In genomic region chr19:41087901-41088300, GRCm38 (mm10) we compare ENCODE assay signal across 34 mouse cellular contexts. TPM values are rescaled to one million over a fixed set of nuclear protein-coding genes. Genes with fewer than 3 reads are reported as not detected.
"Had no signal": no experiment of that assay in that cellular context is flagged by ENCODE, and none has a peak within 500 bp of the region (broad histone marks: within the 10 kb centered on the region; RNA-seq: fewer than 3 reads in every experiment).

No protein-coding gene starts in this region.

- H3K4me1 ChIP-seq: hindbrain, embryonic 12.5 days; intestine, embryonic 15.5 days; kidney, embryonic 15.5 days; liver, embryonic 13.5 days; liver, embryonic 15.5 days had no signal

- H3K4me3 ChIP-seq: heart, adult 2 months; hindbrain, embryonic 10.5 days; hindbrain, embryonic 12.5 days; intestine, embryonic 15.5 days; kidney, embryonic 15.5 days; layer of hippocampus, adult 2 months; liver, embryonic 13.5 days; liver, embryonic 15.5 days had no signal

- H3K9ac ChIP-seq: hindbrain, embryonic 12.5 days; hindbrain, embryonic 14.5 days; intestine, embryonic 15.5 days; kidney, embryonic 15.5 days; liver, embryonic 13.5 days; liver, embryonic 15.5 days had no signal

- H3K9me3 ChIP-seq: hindbrain, embryonic 10.5 days; hindbrain, embryonic 12.5 days; intestine, embryonic 15.5 days; kidney, embryonic 15.5 days; liver, embryonic 13.5 days; liver, embryonic 15.5 days had no signal

- DNase-seq: gastrocnemius, postnatal 10 days; gastrocnemius, postnatal 25 days; heart, adult 2 months; heart, postnatal 10 days; heart, postnatal 4 days; kidney, adult 18-20 months; kidney, adult 9 months; kidney, postnatal 10 days; kidney, postnatal 25 days; liver, embryonic 13.5 days had no signal

- H3K4me2 ChIP-seq: heart, embryonic 11.5 days; intestine, embryonic 15.5 days had no signal

- ATAC-seq: hindbrain, embryonic 16.5 days; inflammation-experienced regulatory T-cells, adult 6 months; intestine, embryonic 15.5 days; intestine, postnatal 0 days had no signal

- H3K36me3 ChIP-seq: hindbrain, embryonic 10.5 days; hindbrain, embryonic 12.5 days; intestine, embryonic 15.5 days; kidney, embryonic 15.5 days; liver, embryonic 13.5 days; liver, embryonic 15.5 days had no signal

- H3K27ac ChIP-seq: heart, adult 2 months; hindbrain, embryonic 12.5 days; hindbrain, embryonic 14.5 days; intestine, embryonic 15.5 days; kidney, embryonic 15.5 days; layer of hippocampus, adult 2 months; left cerebral cortex, adult 2 months; liver, embryonic 13.5 days; liver, embryonic 15.5 days had no signal

RNA-seq across cellular contexts. Expression of gene Opalin, which starts 11.0 kb away (rescaled TPM):
- total RNA-seq: gastrocnemius, adult 18-20 months; gastrocnemius, postnatal 10 days; gastrocnemius, postnatal 25 days; gastrocnemius, postnatal 4 days; granulocyte monocyte progenitor cell, adult 5-6 weeks; heart, adult 2 months; heart, postnatal 10 days; heart, postnatal 25 days; heart, postnatal 4 days; liver, adult 2 months had no signal
- polyA plus RNA-seq: heart, adult 2 months; heart, embryonic 16.5 days; hindbrain, embryonic 10.5 days; hindbrain, embryonic 12.5 days; hindbrain, embryonic 14.5 days; hindbrain, embryonic 16.5 days; inflammation-experienced regulatory T-cells, adult 6 months; intestine, embryonic 15.5 days; intestine, postnatal 0 days; kidney, embryonic 15.5 days; limb, embryonic 11.5 days; limb, embryonic 14.5 days; liver, adult 2 months; liver, embryonic 13.5 days; liver, embryonic 15.5 days had no signal

RNA-seq across cellular contexts. Expression of gene Dntt, which starts 58.8 kb away (rescaled TPM):
- total RNA-seq: gastrocnemius, adult 18-20 months; heart, adult 2 months; heart, postnatal 25 days; heart, postnatal 4 days; layer of hippocampus, adult 2 months; layer of hippocampus, postnatal 25 days; left cerebral cortex, adult 2 months; left cerebral cortex, postnatal 14 days; left cerebral cortex, postnatal 36 days had no signal
- polyA plus RNA-seq: heart, embryonic 11.5 days; heart, embryonic 14.5 days; hindbrain, embryonic 10.5 days; intestine, embryonic 15.5 days; intestine, postnatal 0 days; limb, embryonic 11.5 days; limb, embryonic 14.5 days; liver, embryonic 15.5 days had no signal
